Mouse (Mus musculus): ENCODE results near the gene Tulp4. TPM values are rescaled to one million over a fixed set of nuclear protein-coding genes. Genes with fewer than 3 reads are reported as not detected.

Tulp4 gene
- total and polyA plus RNA-seq, 2 experiments = 19.9 to 26.6 TPM

DNA sequence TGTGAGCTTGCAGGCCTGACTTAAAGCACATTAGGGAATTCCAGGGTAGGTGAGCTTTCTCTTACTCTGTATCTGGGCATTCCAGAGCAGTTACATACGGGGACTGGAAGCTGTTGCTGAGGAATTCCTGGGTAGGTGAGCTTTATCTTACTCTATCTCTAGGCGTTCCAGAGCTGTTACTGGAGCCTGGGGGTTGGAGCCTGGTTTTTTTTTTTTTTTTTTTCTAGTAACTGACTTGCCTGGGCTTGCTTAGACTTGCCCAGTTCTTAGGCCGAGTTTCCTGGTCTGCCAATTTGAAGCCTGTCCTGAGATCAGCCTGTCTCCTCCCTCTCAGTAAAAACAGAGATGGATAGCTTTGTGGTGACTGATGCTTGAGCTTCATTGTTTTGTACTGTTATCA is 21.8 kb downstream of the Tulp4 start:
- no peak overlapping the region for H3K9ac ChIP-seq (ENCODE audit: low read depth, low read length)
- no peak overlapping the region for H3K4me3 ChIP-seq (ENCODE audit: insufficient read depth, low read depth, low read length)
- no peaks in the 10 kb centered on the region; the same call in 1 of the 2 replicates for H3K4me1 ChIP-seq (ENCODE audit: control insufficient read depth, insufficient read depth, low read length)
- no peak for DNase-seq (ENCODE audit: extremely low read depth, low read depth, low spot score)
- no peak for TF ChIP-seq CTCF (IDR thresholded peaks at IDR 0.05; ENCODE audit: low read depth, low read length)
- no peak for TF ChIP-seq POLR2A (IDR thresholded peaks at IDR 0.05; ENCODE audit: extremely low read depth, insufficient read depth, low read length)
- no peaks in the 10 kb centered on the region for H3K27me3 ChIP-seq (ENCODE audit: control insufficient read depth, insufficient read depth, low read length)
- H3K27ac ChIP-seq (replicated peaks; ENCODE audit: insufficient read depth, low read depth, low read length) = no peak overlapping the region
- peaks cover 5% of the 10 kb centered on the region; the same call in 1 of the 2 replicates for H3K79me2 ChIP-seq (ENCODE audit: control insufficient read depth, insufficient read depth, low read length)
- H3K36me3 ChIP-seq (ENCODE audit: control insufficient read depth, insufficient read depth, low read length) = no peaks in the 10 kb centered on the region
- 82% methylated on average over 3 of the region's 3 CpGs for WGBS

DNA sequence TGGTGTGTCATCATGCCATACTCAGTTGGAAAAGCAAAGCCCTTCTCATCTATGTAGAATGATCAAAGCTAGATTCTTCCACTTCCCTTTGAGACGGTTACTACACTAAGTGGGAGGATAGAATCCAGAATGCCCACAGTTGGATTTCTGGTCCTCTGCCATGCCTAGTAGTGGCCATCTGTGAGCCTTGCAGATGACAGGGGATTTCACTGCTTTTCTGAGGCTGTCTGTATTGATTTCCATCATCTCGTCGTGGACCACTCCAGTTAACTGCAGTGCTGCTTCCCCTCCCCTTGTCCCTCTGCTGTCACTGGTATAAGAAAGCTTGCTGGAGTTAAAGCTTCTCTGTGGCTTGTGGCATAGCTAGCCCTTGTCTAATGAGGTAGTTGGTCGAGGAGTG is 23.1 kb downstream of the Tulp4 start:
- Histone ChIP-seq H3K4me3 (ENCODE audit: insufficient read depth, low read depth, low read length) (no peak overlapping the region), H3K9ac (ENCODE audit: low read depth, low read length) (no peak overlapping the region), H3K4me1 (ENCODE audit: control insufficient read depth, insufficient read depth, low read length) (no peaks in the 10 kb centered on the region), H3K36me3 (ENCODE audit: control insufficient read depth, insufficient read depth, low read length) (no peaks in the 10 kb centered on the region), H3K27ac (replicated peaks; ENCODE audit: insufficient read depth, low read depth, low read length) (no peak overlapping the region), H3K79me2 (ENCODE audit: control insufficient read depth, insufficient read depth, low read length) (peaks cover 4% of the 10 kb centered on the region; the same call in 1 of the 2 replicates), H3K27me3 (ENCODE audit: control insufficient read depth, insufficient read depth, low read length) (no peaks in the 10 kb centered on the region)
- 86% methylated on average over 4 of the region's 4 CpGs for WGBS
- DNase-seq (ENCODE audit: extremely low read depth, low read depth, low spot score) = no peak
- TF ChIP-seq POLR2A (IDR thresholded peaks at IDR 0.05; ENCODE audit: extremely low read depth, insufficient read depth, low read length) (no peak), CTCF (IDR thresholded peaks at IDR 0.05; ENCODE audit: low read depth, low read length) (no peak)

DNA sequence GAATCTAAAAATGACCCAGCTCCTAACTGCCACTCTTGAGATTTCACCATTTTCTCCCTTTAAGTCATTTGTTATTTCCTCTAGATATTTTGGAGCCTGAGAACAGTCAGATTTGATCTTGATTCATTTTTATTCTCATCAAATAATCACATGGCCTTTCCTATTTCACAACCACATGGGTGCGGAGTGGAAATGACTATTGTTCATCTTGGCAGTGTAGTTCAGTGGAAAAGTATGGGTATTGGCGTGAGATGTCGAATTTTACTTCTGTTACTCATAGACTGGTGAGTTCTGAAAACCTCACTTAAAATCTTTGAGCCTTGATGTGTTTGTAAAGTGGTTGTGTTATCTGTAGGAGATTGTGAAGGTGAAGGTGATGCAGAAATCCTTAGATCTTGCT is 24.8 kb downstream of the Tulp4 start:
- H3K27me3 ChIP-seq (ENCODE audit: control insufficient read depth, insufficient read depth, low read length) = no peaks in the 10 kb centered on the region
- no peak overlapping the region for H3K9ac ChIP-seq (ENCODE audit: low read depth, low read length)
- H3K27ac ChIP-seq (replicated peaks; ENCODE audit: insufficient read depth, low read depth, low read length) = no peak overlapping the region
- no peaks in the 10 kb centered on the region for H3K4me1 ChIP-seq (ENCODE audit: control insufficient read depth, insufficient read depth, low read length)
- H3K36me3 ChIP-seq (ENCODE audit: control insufficient read depth, insufficient read depth, low read length) = no peaks in the 10 kb centered on the region
- H3K79me2 ChIP-seq (ENCODE audit: control insufficient read depth, insufficient read depth, low read length) = no peaks in the 10 kb centered on the region
- DNase-seq (ENCODE audit: extremely low read depth, low read depth, low spot score) = no peak
- H3K4me3 ChIP-seq (ENCODE audit: insufficient read depth, low read depth, low read length) = no peak overlapping the region
- WGBS = 91% methylated on average over 3 of the region's 3 CpGs
- TF ChIP-seq POLR2A (IDR thresholded peaks at IDR 0.05; ENCODE audit: extremely low read depth, insufficient read depth, low read length) = no peak
- TF ChIP-seq CTCF (IDR thresholded peaks at IDR 0.05; ENCODE audit: low read depth, low read length) = no peak

DNA sequence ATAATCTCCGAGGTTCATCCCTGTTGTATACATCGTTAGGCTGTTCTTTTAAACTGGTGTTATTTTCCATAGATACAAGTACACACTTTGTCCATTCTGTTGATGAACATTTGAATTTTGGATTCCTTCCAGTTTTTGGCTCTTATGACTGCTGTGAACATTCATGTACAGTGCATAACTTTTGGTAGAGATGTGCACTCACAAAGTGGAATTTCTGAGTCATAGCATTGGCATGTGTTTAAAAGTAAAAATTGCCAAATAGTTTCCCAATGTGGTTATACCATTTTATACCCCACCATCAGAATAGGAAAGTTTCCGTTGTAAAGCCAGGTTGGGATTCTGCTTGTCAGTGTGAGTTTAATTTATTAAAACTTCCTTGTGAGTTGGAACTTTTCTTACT is 34.6 kb downstream of the Tulp4 start:
- no peak for DNase-seq (ENCODE audit: extremely low read depth, low read depth, low spot score)
- Histone ChIP-seq H3K27ac (replicated peaks; ENCODE audit: insufficient read depth, low read depth, low read length) (no peak overlapping the region), H3K9ac (ENCODE audit: low read depth, low read length) (no peak overlapping the region), H3K27me3 (ENCODE audit: control insufficient read depth, insufficient read depth, low read length) (no peaks in the 10 kb centered on the region), H3K4me3 (ENCODE audit: insufficient read depth, low read depth, low read length) (no peak overlapping the region), H3K36me3 (ENCODE audit: control insufficient read depth, insufficient read depth, low read length) (peaks cover 7% of the 10 kb centered on the region; the same call in 1 of the 2 replicates), H3K4me1 (ENCODE audit: control insufficient read depth, insufficient read depth, low read length) (no peaks in the 10 kb centered on the region), H3K79me2 (ENCODE audit: control insufficient read depth, insufficient read depth, low read length) (peaks cover 10% of the 10 kb centered on the region; the same call in 1 of the 2 replicates)
- TF ChIP-seq POLR2A (IDR thresholded peaks at IDR 0.05; ENCODE audit: extremely low read depth, insufficient read depth, low read length) (no peak), CTCF (IDR thresholded peaks at IDR 0.05; ENCODE audit: low read depth, low read length) (no peak)
- 89% methylated on average over 3 of the region's 3 CpGs for WGBS

DNA sequence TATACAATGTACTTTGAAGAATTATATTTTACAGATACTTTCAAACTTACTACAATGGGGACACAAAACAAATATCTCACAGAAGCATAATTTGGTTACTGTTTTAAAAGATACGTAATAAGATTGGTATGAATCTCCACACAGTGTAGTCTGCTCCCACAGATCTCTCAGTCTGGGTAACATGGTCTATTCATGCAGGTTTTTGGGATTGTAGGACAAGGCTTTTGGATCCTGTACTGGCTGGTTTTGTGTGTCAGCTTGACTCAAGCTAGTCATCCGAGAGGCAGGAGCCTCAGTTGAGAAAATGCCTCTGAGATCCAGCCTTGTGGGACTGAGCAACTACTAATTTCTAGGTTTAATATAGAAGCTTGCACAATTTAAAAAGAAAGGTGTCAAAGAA is 35.1 kb downstream of the Tulp4 start:
- H3K9ac ChIP-seq (ENCODE audit: low read depth, low read length) = no peak overlapping the region
- DNase-seq (ENCODE audit: extremely low read depth, low read depth, low spot score) = no peak
- TF ChIP-seq POLR2A (IDR thresholded peaks at IDR 0.05; ENCODE audit: extremely low read depth, insufficient read depth, low read length) = no peak
- TF ChIP-seq CTCF (IDR thresholded peaks at IDR 0.05; ENCODE audit: low read depth, low read length) = no peak
- H3K79me2 ChIP-seq (ENCODE audit: control insufficient read depth, insufficient read depth, low read length) = peaks cover 10% of the 10 kb centered on the region; the same call in 1 of the 2 replicates
- H3K27me3 ChIP-seq (ENCODE audit: control insufficient read depth, insufficient read depth, low read length) = no peaks in the 10 kb centered on the region
- H3K4me1 ChIP-seq (ENCODE audit: control insufficient read depth, insufficient read depth, low read length) = no peaks in the 10 kb centered on the region
- no peak overlapping the region for H3K4me3 ChIP-seq (ENCODE audit: insufficient read depth, low read depth, low read length)
- H3K36me3 ChIP-seq (ENCODE audit: control insufficient read depth, insufficient read depth, low read length) = peaks cover 7% of the 10 kb centered on the region; the same call in 1 of the 2 replicates
- 99% methylated on average over 2 of the region's 2 CpGs for WGBS
- no peak overlapping the region for H3K27ac ChIP-seq (replicated peaks; ENCODE audit: insufficient read depth, low read depth, low read length)

DNA sequence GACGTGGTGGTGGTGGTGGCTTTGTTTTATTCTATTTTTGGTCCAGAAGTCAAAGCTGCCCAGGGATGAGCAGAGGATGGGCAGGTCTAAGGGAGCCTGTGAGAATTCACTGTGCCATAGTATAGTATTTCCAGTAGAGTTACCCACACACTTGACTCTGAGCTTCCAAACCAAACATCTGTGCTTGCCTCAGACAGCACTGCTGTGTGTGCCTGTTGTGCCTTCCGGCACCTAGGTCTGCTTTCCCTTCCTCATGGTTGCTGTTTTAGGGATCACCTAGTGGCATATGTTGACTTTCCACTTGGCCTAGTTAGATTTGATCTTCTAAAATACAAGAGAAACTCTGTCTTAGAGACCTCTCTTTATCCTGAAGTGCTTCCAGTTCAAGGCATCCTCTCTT is 39.0 kb downstream of the Tulp4 start:
- TF ChIP-seq POLR2A (IDR thresholded peaks at IDR 0.05; ENCODE audit: extremely low read depth, insufficient read depth, low read length) (no peak), CTCF (IDR thresholded peaks at IDR 0.05; ENCODE audit: low read depth, low read length) (no peak)
- no peak for DNase-seq (ENCODE audit: extremely low read depth, low read depth, low spot score)
- no peaks in the 10 kb centered on the region for H3K27me3 ChIP-seq (ENCODE audit: control insufficient read depth, insufficient read depth, low read length)
- H3K27ac ChIP-seq (replicated peaks; ENCODE audit: insufficient read depth, low read depth, low read length) = no peak overlapping the region
- no peak overlapping the region for H3K4me3 ChIP-seq (ENCODE audit: insufficient read depth, low read depth, low read length)
- H3K36me3 ChIP-seq (ENCODE audit: control insufficient read depth, insufficient read depth, low read length) = peaks cover 1% of the 10 kb centered on the region; the same call in 1 of the 2 replicates
- 99% methylated on average over 2 of the region's 2 CpGs for WGBS
- peaks cover 6% of the 10 kb centered on the region; the same call in 1 of the 2 replicates for H3K79me2 ChIP-seq (ENCODE audit: control insufficient read depth, insufficient read depth, low read length)
- H3K9ac ChIP-seq (ENCODE audit: low read depth, low read length) = no peak overlapping the region
- no peaks in the 10 kb centered on the region for H3K4me1 ChIP-seq (ENCODE audit: control insufficient read depth, insufficient read depth, low read length)

All from liver, adult 2 months (tissue).